Mouse (Mus musculus): ENCODE data around the gene Raf1.

DNA sequence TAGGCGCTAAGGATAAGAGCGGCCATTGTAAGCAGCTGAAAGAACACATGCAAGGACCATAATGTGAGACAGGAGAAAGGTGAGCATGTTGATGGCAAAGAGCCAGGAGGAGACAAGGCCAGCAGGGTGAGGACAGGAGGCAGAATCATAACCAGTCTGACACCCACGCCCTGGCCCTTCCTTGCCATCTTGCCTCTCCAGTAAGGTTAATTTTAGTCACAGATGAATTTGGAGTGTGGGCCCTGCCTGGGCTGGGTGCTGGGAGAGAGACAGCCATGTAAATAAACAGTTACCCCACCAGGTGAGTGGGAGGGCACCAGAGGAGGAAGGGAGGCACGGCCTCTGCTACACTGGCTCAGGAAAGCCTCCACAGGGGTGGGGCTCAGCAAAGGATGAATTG, 4.6 kb upstream of the Raf1 start:
- TF ChIP-seq CTCF (IDR thresholded peaks at IDR 0.05; ENCODE audit: extremely low read depth, insufficient read depth, insufficient read length, insufficient replicate concordance): no peak
- TF ChIP-seq POLR2A (IDR thresholded peaks at IDR 0.05; ENCODE audit: low read depth, low read length): no peak

All from spleen, adult 2 months (tissue).